Mouse (Mus musculus): ENCODE data around the gene Gm7247. TPM values are rescaled to one million over a fixed set of nuclear protein-coding genes. Genes with fewer than 3 reads are reported as not detected.

Gm7247 gene
- polyA plus RNA-seq (2014; fragmentation: Illumina TruSeq; extraction: RNeasy Lipid Tissue Mini Kit (QIAGEN cat#74804); ENCODE audit: low read depth, low replicate concordance), result not detected

GRCm38 (mm10) chr14:51361456-51361855, at the start of gene Gm7247:
Gene Gm7247, plus strand, starts transcription at chr14:51361756.

DNA sequence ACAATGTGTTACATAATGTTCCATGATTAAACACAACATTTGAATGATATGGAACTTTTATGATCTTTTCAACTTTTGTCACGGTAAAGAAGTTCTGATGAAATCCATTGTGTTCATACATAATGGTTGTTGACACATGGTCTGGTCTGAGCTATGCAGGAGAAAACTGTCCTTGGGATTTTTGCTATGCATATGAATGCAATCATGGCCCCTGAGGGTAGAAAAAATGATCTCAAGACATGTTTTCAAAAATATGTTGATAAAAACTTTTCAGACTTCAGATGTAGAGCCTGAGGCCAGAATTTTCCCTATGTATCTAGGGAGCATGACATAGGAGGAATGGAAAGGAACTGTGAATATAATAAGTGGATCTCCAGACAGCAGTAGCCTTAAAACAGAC, 49.0 kb downstream of the Gm7247 start, which contains the start of gene Vmn2r88:
Gene Vmn2r88, plus strand, starts transcription at position 301 of the 400 bp plus-strand sequence.

DNA sequence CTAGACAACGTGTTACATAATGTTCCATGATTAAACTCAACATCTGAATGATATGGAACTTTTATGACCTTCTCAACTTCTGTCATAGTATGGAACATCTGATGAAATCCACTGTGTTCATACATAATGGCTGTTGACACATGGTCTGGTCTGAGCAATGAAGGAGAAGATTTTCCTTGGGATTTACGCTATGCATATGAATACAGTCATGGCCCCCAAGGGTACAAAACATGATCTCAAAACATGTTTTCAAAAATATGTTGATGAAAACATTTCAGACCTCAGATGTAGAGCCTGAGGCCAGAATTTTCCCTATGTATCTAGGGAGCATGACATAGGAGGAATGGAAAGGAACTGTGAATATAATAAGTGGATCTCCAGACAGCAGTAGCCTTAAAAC, 90.0 kb downstream of the Gm7247 start, which contains the start of gene Vmn2r89:
Gene Vmn2r89, plus strand, starts transcription at position 301 of the 400 bp plus-strand sequence.

DNA sequence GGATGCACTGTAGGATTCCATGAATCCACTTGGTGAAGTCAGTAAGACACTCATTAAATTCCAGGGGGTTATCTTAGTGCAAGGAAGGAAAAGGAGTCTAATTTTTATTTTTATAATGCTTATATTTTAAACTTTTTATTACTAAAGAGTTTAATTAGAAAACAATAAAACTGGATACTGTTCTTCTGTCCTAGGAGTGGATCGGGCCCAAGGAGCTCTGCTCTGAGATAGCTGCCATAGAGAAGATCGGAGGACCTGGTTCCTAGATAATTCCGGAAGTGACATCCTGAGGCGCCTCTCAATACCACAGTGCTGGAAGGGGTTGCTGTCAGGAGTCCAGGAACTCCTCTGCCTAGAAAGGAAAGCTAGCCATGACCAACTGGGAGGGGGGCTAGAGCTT, 190.9 kb downstream of the Gm7247 start, which contains the start of gene Gm5622:
Gene Gm5622, plus strand, starts transcription at position 301 of the 400 bp plus-strand sequence.

GRCm38 (mm10) chr14:51573963-51574362, 212.4 kb downstream of the Gm7247 start, which contains the start of gene Gm17175:
Gene Gm17175, minus strand, starts transcription at chr14:51574063.

DNA sequence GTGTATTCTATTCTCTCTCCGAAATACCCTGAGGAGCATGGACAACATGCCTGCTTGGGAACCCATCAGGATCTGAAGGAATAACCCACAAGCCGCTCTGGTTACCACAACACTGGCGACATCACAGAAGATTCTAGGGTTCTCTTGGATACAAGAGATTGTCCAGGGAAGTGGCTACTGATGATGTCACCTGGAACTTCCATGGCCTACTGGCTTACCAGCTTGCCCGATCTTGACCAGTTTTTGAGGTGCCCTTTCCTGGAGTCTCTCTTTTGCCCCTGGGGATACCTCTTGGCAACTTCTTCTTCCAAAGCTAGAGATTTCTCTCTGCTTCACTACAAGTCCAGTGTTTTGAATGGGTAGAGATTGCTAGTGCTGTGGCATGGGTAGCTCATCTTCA, 230.5 kb downstream of the Gm7247 start, which contains the start of gene Gm17174:
Gene Gm17174, minus strand, starts transcription at position 101 of the 400 bp plus-strand sequence.

GRCm38 (mm10) chr14:51611210-51611609, 249.7 kb downstream of the Gm7247 start, which contains the start of gene Gm17078:
Gene Gm17078, minus strand, starts transcription at chr14:51611310.

Other genes with a start within 250 kb of the Gm7247 start
- 270 TPM for gene Eddm3b, start 247.3 kb upstream of the Gm7247 start, polyA plus RNA-seq (2014; fragmentation: Illumina TruSeq; extraction: RNeasy Lipid Tissue Mini Kit (QIAGEN cat#74804); ENCODE audit: low read depth, low replicate concordance)
- 13.8 TPM for gene Rnase6, start 237.8 kb upstream of the Gm7247 start, polyA plus RNA-seq (2014; fragmentation: Illumina TruSeq; extraction: RNeasy Lipid Tissue Mini Kit (QIAGEN cat#74804); ENCODE audit: low read depth, low replicate concordance)
- gene Rnase1, start 215.0 kb upstream of the Gm7247 start, polyA plus RNA-seq (2014; fragmentation: Illumina TruSeq; extraction: RNeasy Lipid Tissue Mini Kit (QIAGEN cat#74804); ENCODE audit: low read depth, low replicate concordance), result 1.8 TPM
- not detected for gene Rnase2b, start 199.5 kb upstream of the Gm7247 start, polyA plus RNA-seq (2014; fragmentation: Illumina TruSeq; extraction: RNeasy Lipid Tissue Mini Kit (QIAGEN cat#74804); ENCODE audit: low read depth, low replicate concordance)
- gene Ang2, start 162.6 kb upstream of the Gm7247 start, polyA plus RNA-seq (2014; fragmentation: Illumina TruSeq; extraction: RNeasy Lipid Tissue Mini Kit (QIAGEN cat#74804); ENCODE audit: low read depth, low replicate concordance), result not detected
- gene Ear14, start 158.4 kb upstream of the Gm7247 start, polyA plus RNA-seq (2014; fragmentation: Illumina TruSeq; extraction: RNeasy Lipid Tissue Mini Kit (QIAGEN cat#74804); ENCODE audit: low read depth, low replicate concordance), result not detected
- 1.1 TPM for gene Rnase2a, start 105.6 kb upstream of the Gm7247 start, polyA plus RNA-seq (2014; fragmentation: Illumina TruSeq; extraction: RNeasy Lipid Tissue Mini Kit (QIAGEN cat#74804); ENCODE audit: low read depth, low replicate concordance)
- gene Vmn2r88, start 49.1 kb downstream of the Gm7247 start, polyA plus RNA-seq (2014; fragmentation: Illumina TruSeq; extraction: RNeasy Lipid Tissue Mini Kit (QIAGEN cat#74804); ENCODE audit: low read depth, low replicate concordance), result not detected
- not detected for gene Vmn2r89, start 90.1 kb downstream of the Gm7247 start, polyA plus RNA-seq (2014; fragmentation: Illumina TruSeq; extraction: RNeasy Lipid Tissue Mini Kit (QIAGEN cat#74804); ENCODE audit: low read depth, low replicate concordance)
- not detected for gene Gm5622, start 191.0 kb downstream of the Gm7247 start, polyA plus RNA-seq (2014; fragmentation: Illumina TruSeq; extraction: RNeasy Lipid Tissue Mini Kit (QIAGEN cat#74804); ENCODE audit: low read depth, low replicate concordance)
- not detected for gene Gm17175, start 212.3 kb downstream of the Gm7247 start, polyA plus RNA-seq (2014; fragmentation: Illumina TruSeq; extraction: RNeasy Lipid Tissue Mini Kit (QIAGEN cat#74804); ENCODE audit: low read depth, low replicate concordance)
- gene Gm17174, start 230.4 kb downstream of the Gm7247 start, polyA plus RNA-seq (2014; fragmentation: Illumina TruSeq; extraction: RNeasy Lipid Tissue Mini Kit (QIAGEN cat#74804); ENCODE audit: low read depth, low replicate concordance), result not detected
- not detected for gene Gm17078, start 249.6 kb downstream of the Gm7247 start, polyA plus RNA-seq (2014; fragmentation: Illumina TruSeq; extraction: RNeasy Lipid Tissue Mini Kit (QIAGEN cat#74804); ENCODE audit: low read depth, low replicate concordance)

All from adipose tissue, adult 10 weeks (tissue).